Mouse (Mus musculus) lung, adult 2 months (tissue): ENCODE data around the gene Irf2.

Experiments
- CTCF ChIP-seq: fragments of 200-500 bp; IDR thresholded peaks from 2 replicates; pipeline ENCODE4 v1.5.1; 2011; ENCODE audit warnings: mild to moderate bottlenecking, low read length, control low read depth; ENCODE audit not compliant: insufficient read depth
- POLR2A ChIP-seq: fragments of 200-500 bp; IDR thresholded peaks from 2 replicates; pipeline ENCODE4 v1.6.1; 2011; ENCODE audit warnings: low read depth, mild to moderate bottlenecking, control low read depth, low read length, borderline replicate concordance; ENCODE audit errors: extremely low read depth

- TF ChIP-seq CTCF (no peak), POLR2A (no peak)
Measured at GRCm38 (mm10) chr8:46844371-46844973, 104.9 kb downstream of the Irf2 start.
